Mouse (Mus musculus) hindbrain, embryonic 11.5 days (tissue): Measurements from ENCODE around the gene Vmn1r90. TPM values are rescaled to one million over a fixed set of nuclear protein-coding genes. Genes with fewer than 3 reads are reported as not detected.
"Not testable (repeated sequence)": the region's sequence is repeated elsewhere in the genome, so short reads cannot be mapped to it uniquely, and the experiment has no call there.

Source experiments
- ATAC-seq: fragments of 200-750 bp; cut with Nextera tagmentation; 2 replicates; pipeline ENCODE4 v1.8.0; 2017; ENCODE audit warnings: mild to moderate bottlenecking, moderate TSS enrichment, moderate library complexity; ENCODE audit not compliant: low FRiP score
- DNase-seq: peaks from one replicate; pipeline ENCODE4 v3.0.0-alpha.2; 2015; ENCODE audit warnings: low spot score
- H3K27ac ChIP-seq: fragments of 300-500 bp; sonication (generic); 2 replicates; pipeline ENCODE4 v1.5.1; 2014; ENCODE audit warnings: mild to moderate bottlenecking, low read depth, low read length
- H3K27me3 ChIP-seq: fragments of 300-500 bp; sonication (generic); 2 replicates; pipeline ENCODE4 v1.6.1; 2014; ENCODE audit warnings: mild to moderate bottlenecking, low read length, moderate library complexity, mixed read lengths; ENCODE audit not compliant: control insufficient read depth, insufficient read depth
- H3K36me3 ChIP-seq: fragments of 300-500 bp; sonication (generic); 2 replicates; pipeline ENCODE4 v1.6.1; 2014; ENCODE audit warnings: mild to moderate bottlenecking, low read length, moderate library complexity, mixed read lengths; ENCODE audit not compliant: control insufficient read depth, insufficient read depth
- H3K4me1 ChIP-seq: fragments of 300-500 bp; sonication (generic); replicated peaks from 2 replicates; pipeline ENCODE4 v1.6.1; 2014; ENCODE audit warnings: low read length, mixed read lengths; ENCODE audit not compliant: control insufficient read depth, insufficient read depth
- H3K4me2 ChIP-seq: fragments of 300-500 bp; sonication (generic); replicated peaks from 2 replicates; pipeline ENCODE4 v1.6.1; 2014; ENCODE audit warnings: mild to moderate bottlenecking, low read depth, low read length
- H3K4me3 ChIP-seq: fragments of 300-500 bp; sonication (generic); 2 replicates; pipeline ENCODE4 v1.5.1; 2014; ENCODE audit warnings: low read depth, low read length
- H3K9ac ChIP-seq: fragments of 300-500 bp; sonication (generic); 2 replicates; pipeline ENCODE4 v1.6.1; 2014; ENCODE audit warnings: low read depth, low read length
- H3K9me3 ChIP-seq: fragments of 300-500 bp; sonication (generic); 2 replicates; pipeline ENCODE4 v1.6.1; 2016; ENCODE audit warnings: low read length; ENCODE audit not compliant: control insufficient read depth
- WGBS: fragments of 180-500 bp; shearing (Covaris S2); extraction: QIAGEN DNeasy Blood & Tissue Kit; methylation state at CpG from one replicate; pipeline ENCODE4 v1.1.7; 2014; 5-methylcytosine and 5-hydroxymethylcytosine counted together
- polyA plus RNA-seq: library from polyadenylated mRNA; unstranded; fragments of >200 nt; fragmentation: Nextera tagmentation; extraction: Ambion mirVana; gene quantifications from 2 replicates; pipeline ENCODE4 v1.2.1, GENCODE M21; 2014

Gene Vmn1r90
- 0.14 and 0.60 TPM in 2 replicates for polyA plus RNA-seq

DNA sequence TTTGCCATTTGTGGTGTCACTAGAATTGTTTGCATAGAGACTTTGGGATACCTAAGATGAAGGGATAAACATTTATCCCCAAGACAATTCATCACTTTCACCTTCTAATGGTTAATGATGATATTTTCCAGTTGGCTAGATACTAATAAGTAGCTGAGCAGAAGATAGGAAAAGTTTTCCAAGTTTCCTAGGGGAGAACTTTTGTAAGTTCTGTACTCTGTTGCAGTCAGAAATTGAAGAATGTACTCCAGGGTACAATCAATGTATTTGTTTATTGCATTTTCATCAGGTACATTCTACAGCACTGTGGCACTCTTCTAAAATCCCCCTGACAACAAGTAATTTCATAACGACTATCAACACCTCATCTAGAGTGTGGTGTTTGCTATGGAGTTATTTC lies at the start of gene Vmn1r90:
Gene Vmn1r90, minus strand, starts transcription at position 101 of the 400 bp plus-strand sequence.
- WGBS: 79% methylated on average over 1 of the region's 1 CpGs

DNA sequence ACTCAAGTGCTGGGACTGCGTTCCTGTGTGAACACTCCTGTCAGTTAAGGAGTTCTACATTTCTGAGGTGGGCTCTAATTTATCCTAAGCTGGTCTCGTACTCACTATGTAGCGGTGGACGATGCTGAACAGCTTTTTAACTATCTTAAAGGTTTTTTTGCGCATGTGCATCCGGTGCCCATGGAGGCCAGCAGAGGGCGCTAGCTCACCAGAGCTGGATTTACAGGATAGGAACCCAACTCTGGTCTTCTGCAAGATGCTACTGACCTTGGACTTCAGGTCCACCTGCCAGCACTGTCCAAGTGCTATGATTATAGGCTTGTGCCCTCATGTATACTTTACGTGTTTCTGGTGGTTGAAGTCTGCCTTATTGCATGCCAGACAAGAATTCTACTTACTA lies 29.7 kb upstream of the Vmn1r90 start:
- not testable (repeated sequence) for H3K27ac ChIP-seq, H3K4me3 ChIP-seq, H3K36me3 ChIP-seq, H3K4me1 ChIP-seq, H3K4me2 ChIP-seq, H3K27me3 ChIP-seq, H3K9ac ChIP-seq, ATAC-seq, H3K9me3 ChIP-seq, DNase-seq
- WGBS: 60% methylated on average over 8 of the region's 8 CpGs

More for the DNA sequence above, at the start of gene Vmn1r90:
- no peaks in the 10 kb centered on the region for H3K9me3 ChIP-seq
- DNase-seq: no peak
- no peaks in the 10 kb centered on the region for H3K27me3 ChIP-seq
- ATAC-seq: no peak
- H3K27ac ChIP-seq: no peak within 1 kb of the TSS
- H3K36me3 ChIP-seq: no peaks in the 10 kb centered on the region
- H3K4me3 ChIP-seq: no peak within 1 kb of the TSS
- H3K4me1 ChIP-seq: no peaks in the 10 kb centered on the region
- no peak within 1 kb of the TSS for H3K4me2 ChIP-seq
- no peak within 1 kb of the TSS for H3K9ac ChIP-seq

DNA sequence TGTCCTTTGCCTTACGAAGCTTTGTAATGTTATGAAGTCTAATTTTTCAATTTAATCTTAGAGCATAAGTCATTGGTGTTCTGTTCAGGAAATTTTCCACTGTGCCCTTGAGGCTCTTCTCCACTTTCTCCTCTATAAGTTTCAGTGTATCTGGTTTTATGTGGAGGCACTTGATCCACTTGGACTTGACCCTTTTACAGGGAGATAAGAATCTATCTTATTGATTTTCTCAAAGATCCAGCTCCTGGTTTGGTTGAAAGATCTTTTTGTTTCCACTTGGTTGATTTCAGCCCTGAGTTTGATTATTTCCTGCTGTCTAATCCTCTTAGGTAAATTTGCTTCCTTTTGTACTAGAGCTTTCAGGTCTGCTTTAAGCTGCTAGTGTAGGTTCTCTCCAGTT lies 11.0 kb downstream of the Vmn1r90 start:
- H3K4me3 ChIP-seq: no peak overlapping the region
- no peak for ATAC-seq
- WGBS: 90% methylated on average over 1 of the region's 1 CpGs

DNA sequence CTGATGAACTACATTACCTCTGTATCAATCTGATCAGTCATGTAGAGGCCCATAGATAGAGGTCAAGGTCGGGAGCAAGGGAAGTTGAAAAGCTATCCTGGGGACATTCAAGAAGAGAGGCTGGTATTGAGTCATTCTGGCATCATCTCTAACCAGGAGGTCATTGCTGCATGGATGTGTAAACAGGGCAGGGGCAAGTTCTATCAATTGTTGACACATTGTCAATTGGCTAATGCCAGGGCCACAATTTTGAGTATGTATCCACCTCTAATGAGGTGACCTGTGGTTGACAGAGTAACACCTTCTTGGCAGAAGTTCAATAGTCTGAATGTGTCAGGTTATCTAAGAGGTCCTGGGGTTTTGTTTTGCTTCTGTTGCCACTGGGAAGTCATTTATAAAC lies 38.0 kb downstream of the Vmn1r90 start:
- DNase-seq (no peak), ATAC-seq (no peak)
- Histone ChIP-seq H3K4me2 (no peak overlapping the region), H3K9ac (no peak overlapping the region), H3K9me3 (peaks cover 5% of the 10 kb centered on the region; the same call in 1 of the 2 replicates), H3K4me1 (no peaks in the 10 kb centered on the region), H3K4me3 (no peak overlapping the region), H3K36me3 (no peaks in the 10 kb centered on the region), H3K27me3 (no peaks in the 10 kb centered on the region), H3K27ac (no peak overlapping the region)
- WGBS: 77% methylated on average over 1 of the region's 1 CpGs

More for the DNA sequence above, 11.0 kb downstream of the Vmn1r90 start:
- no peak overlapping the region for H3K27ac ChIP-seq
- no peak overlapping the region for H3K4me2 ChIP-seq
- DNase-seq: no peak
- no peak overlapping the region for H3K9ac ChIP-seq
- H3K36me3 ChIP-seq: no peaks in the 10 kb centered on the region
- H3K27me3 ChIP-seq: no peaks in the 10 kb centered on the region
- no peaks in the 10 kb centered on the region for H3K4me1 ChIP-seq
- peaks cover 3% of the 10 kb centered on the region; the same call in 1 of the 2 replicates for H3K9me3 ChIP-seq

DNA sequence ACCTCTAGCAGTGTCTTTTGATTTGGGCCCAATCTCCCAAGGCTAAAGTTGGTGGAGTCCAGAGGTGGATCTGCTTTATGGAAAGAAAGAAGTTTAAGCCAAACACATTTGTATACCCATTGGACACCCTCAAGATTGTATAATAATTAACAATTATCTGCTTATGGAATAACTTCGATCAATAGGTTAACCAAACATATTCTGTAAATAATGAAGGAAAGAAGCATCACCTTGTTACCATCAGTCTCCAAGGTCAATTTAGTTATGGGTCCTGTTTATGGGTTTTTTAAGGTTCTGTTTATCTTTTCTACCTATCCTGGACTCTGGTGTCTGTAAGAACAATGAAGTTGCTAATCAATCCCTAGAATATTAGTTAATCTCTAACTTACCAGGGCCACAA lies 40.7 kb downstream of the Vmn1r90 start:
- no peak for ATAC-seq
- no peak overlapping the region for H3K9ac ChIP-seq
- 84% methylated on average over 1 of the region's 1 CpGs for WGBS

DNA sequence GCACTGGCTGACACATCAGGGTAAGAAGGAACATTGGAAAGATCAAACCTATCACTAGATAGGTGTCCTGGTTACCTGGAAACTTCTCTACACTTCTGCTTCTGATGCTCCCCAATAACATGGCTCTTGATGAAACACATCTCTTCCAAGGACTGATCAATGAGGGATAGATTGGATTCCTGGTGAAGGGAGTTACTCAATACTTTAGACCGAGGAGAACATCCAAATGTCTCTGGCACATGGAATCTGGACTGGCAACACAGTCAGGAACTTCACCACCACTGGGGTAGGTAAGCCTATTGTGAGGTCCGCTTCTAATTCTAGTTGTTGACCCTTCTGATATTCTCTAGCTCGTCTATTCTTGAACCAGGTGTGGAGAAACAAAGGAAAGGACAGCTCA lies 45.0 kb downstream of the Vmn1r90 start:
- no peak overlapping the region for H3K9ac ChIP-seq
- ATAC-seq (no peak), DNase-seq (no peak)
- no peak overlapping the region for H3K4me2 ChIP-seq
- H3K27me3 ChIP-seq: no peaks in the 10 kb centered on the region
- H3K9me3 ChIP-seq: peaks cover 3% of the 10 kb centered on the region; the same call in 1 of the 2 replicates
- no peaks in the 10 kb centered on the region for H3K4me1 ChIP-seq
- 77% methylated on average over 3 of the region's 3 CpGs for WGBS
- no peak overlapping the region for H3K27ac ChIP-seq
- no peaks in the 10 kb centered on the region for H3K36me3 ChIP-seq
- H3K4me3 ChIP-seq: no peak overlapping the region

More for the DNA sequence above, 40.7 kb downstream of the Vmn1r90 start:
- Histone ChIP-seq H3K27me3 (no peaks in the 10 kb centered on the region), H3K4me2 (no peak overlapping the region), H3K27ac (no peak overlapping the region), H3K4me1 (no peaks in the 10 kb centered on the region), H3K36me3 (no peaks in the 10 kb centered on the region), H3K9me3 (peaks cover 3% of the 10 kb centered on the region; the same call in 1 of the 2 replicates), H3K4me3 (no peak overlapping the region)
- DNase-seq: no peak

Other genes starting within 250 kb of the Vmn1r90 start
- gene Obox8, start 229.9 kb downstream of the Vmn1r90 start, polyA plus RNA-seq: not detected in 2 replicates
- gene Sult2a8, start 116.7 kb downstream of the Vmn1r90 start, polyA plus RNA-seq: not detected in 2 replicates
- gene Sult2a7, start 69.3 kb downstream of the Vmn1r90 start, polyA plus RNA-seq: not detected in 2 replicates
- not detected in 2 replicates for gene Obox7, start 96.0 kb upstream of the Vmn1r90 start, polyA plus RNA-seq